Mouse (Mus musculus) neural tube, embryonic 13.5 days (tissue): ENCODE measurements around the gene Aldh1l2. TPM values are rescaled to one million over a fixed set of nuclear protein-coding genes. Genes with fewer than 3 reads are reported as not detected.

Source experiments
- polyA plus RNA-seq: library from polyadenylated mRNA; unstranded; fragments of >200 nt; fragmentation: Nextera tagmentation; extraction: Ambion mirVana; gene quantifications from 2 replicates; pipeline ENCODE4 v1.2.1, GENCODE M21; 2015

The Aldh1l2 gene
- polyA plus RNA-seq, 1 experiment from 2014 or later = 15.1 TPM

Other genes with a start within 250 kb of the Aldh1l2 start
- gene Slc41a2, start 196.3 kb downstream of the Aldh1l2 start, polyA plus RNA-seq = 4.8 and 5.3 TPM in 2 replicates
- gene D10Wsu102e, start 173.9 kb downstream of the Aldh1l2 start, polyA plus RNA-seq = 0.82 and 0.85 TPM in 2 replicates
- 36.6 and 40.3 TPM in 2 replicates for gene Washc4, start 9.6 kb upstream of the Aldh1l2 start, polyA plus RNA-seq
- 42.7 and 51.0 TPM in 2 replicates for gene Appl2, start 114.6 kb upstream of the Aldh1l2 start, polyA plus RNA-seq
- 58.5 and 68.7 TPM in 2 replicates for gene 1500009L16Rik, start 188.7 kb upstream of the Aldh1l2 start, polyA plus RNA-seq